Mouse (Mus musculus): Measurements from ENCODE around the gene Rhbdf1.

DNA sequence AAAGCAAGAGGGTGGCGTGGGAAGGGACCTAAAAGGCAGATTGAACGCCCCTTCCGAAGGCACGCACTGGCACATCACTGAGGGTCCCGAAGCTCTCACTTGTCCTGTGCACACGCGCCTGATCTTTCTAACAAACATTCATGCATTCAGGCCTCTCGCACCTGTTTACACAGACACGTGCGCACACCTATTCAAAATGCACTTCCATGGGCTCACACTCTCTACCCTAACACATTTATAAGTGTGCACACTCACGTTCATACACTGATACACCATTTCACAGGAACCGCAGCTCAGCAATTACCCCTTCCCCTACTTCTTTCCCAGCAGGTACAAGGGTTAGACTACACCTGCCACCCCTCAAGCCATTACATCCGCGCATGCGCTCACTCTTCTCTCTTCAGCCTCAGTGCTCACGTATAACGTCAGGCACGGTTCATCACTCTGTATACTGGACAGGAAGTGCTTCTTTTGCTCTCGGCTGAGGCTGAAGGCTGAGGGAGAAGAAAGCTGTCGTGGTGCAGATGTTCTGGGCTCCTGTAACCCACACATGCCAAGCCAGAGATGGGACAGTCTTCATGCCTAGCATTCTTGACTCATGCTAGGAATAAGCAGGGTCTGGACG, 582 bp upstream of the Rhbdf1 start:
- no peak for TF ChIP-seq CTCF (IDR thresholded peaks at IDR 0.05; ENCODE audit: low read depth, low read length)
- no peak for TF ChIP-seq POLR2A (IDR thresholded peaks at IDR 0.05; ENCODE audit: extremely low read depth, insufficient read depth, low read length)

Data from liver, adult 2 months (tissue).